Mouse (Mus musculus) urinary bladder, adult 18-20 months (tissue): ENCODE data around the gene Snrpa.
"Not testable (repeated sequence)": the region's sequence is repeated elsewhere in the genome, so short reads cannot be mapped to it uniquely, and the experiment has no call there.

Source experiments
- DNase-seq, 2 experiments: peaks; one replicate each; pipeline ENCODE4 v3.0.0; 2022; ENCODE audit warnings: low spot score in 2 of 2, mixed read lengths in 2 of 2

Snrpa gene

GRCm38 (mm10) chr7:27195681-27196611 is at the start of gene Snrpa, which contains the start of gene BC024978:
Gene Snrpa, minus strand, starts transcription at chr7:27196271.
Gene BC024978, plus strand, starts transcription at chr7:27195781.
- DNase-seq: peak; percentile 79 to 97

GRCm38 (mm10) chr7:27244088-27244487 is 48.0 kb upstream of the Snrpa start:
- not testable (repeated sequence) for DNase-seq

- DNase-seq: no peak
These were observed 47.1 kb upstream of the Snrpa start for GRCm38 (mm10) chr7:27243211-27243610.

- no peak for DNase-seq
These were observed 42.5 kb upstream of the Snrpa start for GRCm38 (mm10) chr7:27238568-27238967.

- no peak for DNase-seq
These were observed 41.5 kb upstream of the Snrpa start for GRCm38 (mm10) chr7:27237527-27237926.

GRCm38 (mm10) chr7:27235726-27236125 is 39.7 kb upstream of the Snrpa start:
- DNase-seq: no peak

GRCm38 (mm10) chr7:27233300-27233699 is 37.2 kb upstream of the Snrpa start:
- DNase-seq: no peak

GRCm38 (mm10) chr7:27232781-27233281 is 36.8 kb upstream of the Snrpa start, which contains the start of gene Coq8b:
Gene Coq8b, plus strand, starts transcription at chr7:27233023.
- peak; percentile 90 to 92 for DNase-seq

GRCm38 (mm10) chr7:27231693-27232331 is 35.7 kb upstream of the Snrpa start:
- peak; percentile 41 to 58 for DNase-seq

- DNase-seq: no peak
These were observed 34.7 kb upstream of the Snrpa start for GRCm38 (mm10) chr7:27230781-27231180.

GRCm38 (mm10) chr7:27228865-27229264 is 32.8 kb upstream of the Snrpa start:
- DNase-seq: no peak

GRCm38 (mm10) chr7:27228281-27228821 is 32.3 kb upstream of the Snrpa start, which contains the start of gene Itpkc:
Gene Itpkc, minus strand, starts transcription at chr7:27228661.
- DNase-seq: peak; percentile 91

GRCm38 (mm10) chr7:27227676-27228075 is 31.6 kb upstream of the Snrpa start:
- no peak for DNase-seq

- no peak for DNase-seq
These were observed 31.2 kb upstream of the Snrpa start for GRCm38 (mm10) chr7:27227276-27227675.

GRCm38 (mm10) chr7:27224877-27225575 is 29.0 kb upstream of the Snrpa start:
- peak; percentile 47 to 52 for DNase-seq

GRCm38 (mm10) chr7:27222538-27222937 is 26.5 kb upstream of the Snrpa start:
- DNase-seq: no peak

GRCm38 (mm10) chr7:27221939-27222338 is 25.9 kb upstream of the Snrpa start:
- no peak for DNase-seq

- no peak for DNase-seq
These were observed 23.9 kb upstream of the Snrpa start for GRCm38 (mm10) chr7:27219937-27220336.

GRCm38 (mm10) chr7:27218586-27218985 is 22.5 kb upstream of the Snrpa start:
- DNase-seq: no peak

- DNase-seq: no peak
These were observed 16.6 kb upstream of the Snrpa start for GRCm38 (mm10) chr7:27212626-27213025.

- no peak for DNase-seq
These were observed 7.8 kb upstream of the Snrpa start for GRCm38 (mm10) chr7:27203730-27204449.
